Mouse (Mus musculus) E14TG2a.4 (cell line): ENCODE data around the gene Bbs9.

ENCODE experiments used
- H3K27me3 ChIP-seq: 2 replicates; pipeline ENCODE4 v1.6.1; 2014; ENCODE audit warnings: low read length, control low read depth; ENCODE audit not compliant: insufficient read depth
- H3K36me3 ChIP-seq: 2 replicates; pipeline ENCODE4 v1.6.1; 2014; ENCODE audit warnings: low read length, control low read depth; ENCODE audit not compliant: insufficient read depth
- H3K4me1 ChIP-seq: replicated peaks from 2 replicates; pipeline ENCODE4 v1.6.1; 2014; ENCODE audit warnings: low read depth, low read length, control low read depth
- H3K4me3 ChIP-seq: replicated peaks from 2 replicates; pipeline ENCODE4 v1.5.1; 2014; ENCODE audit warnings: mild to moderate bottlenecking, low read length
- H3K9me3 ChIP-seq: 2 replicates; pipeline ENCODE4 v1.6.1; 2014; ENCODE audit warnings: low read length, control low read depth
- CTCF ChIP-seq: conservative IDR thresholded peaks from 2 replicates; pipeline ENCODE4 v1.5.1; 2014; ENCODE audit warnings: low read length
- NANOG ChIP-seq: IDR thresholded peaks from 2 replicates; pipeline ENCODE4 v1.6.1; 2014; ENCODE audit warnings: borderline replicate concordance, low read length, mixed read lengths
- POU5F1 ChIP-seq: IDR thresholded peaks from 2 replicates; pipeline ENCODE4 v1.6.1; 2014; ENCODE audit warnings: low read length, borderline replicate concordance

Bbs9 gene

DNA sequence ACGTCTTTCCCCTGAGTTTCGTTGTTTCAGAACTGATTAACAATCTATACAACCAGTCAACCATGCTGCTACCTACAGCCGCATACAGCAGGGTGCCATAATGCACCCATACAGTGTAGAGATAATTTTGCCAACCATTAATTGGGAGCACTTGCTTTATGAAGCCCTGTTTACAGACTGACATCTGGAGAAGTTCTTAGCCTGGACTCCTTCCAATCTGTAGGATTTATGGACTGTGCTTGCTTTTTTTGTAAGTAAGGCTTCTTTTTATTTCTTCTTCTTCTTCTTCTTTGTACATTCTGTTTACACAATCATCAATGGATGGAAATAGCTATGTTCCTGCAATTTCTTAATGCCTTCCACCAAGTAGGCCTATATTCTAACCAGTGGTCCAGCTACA is 395.1 kb downstream of the Bbs9 start:
- H3K4me3 ChIP-seq = no peak overlapping the region
- H3K9me3 ChIP-seq = peaks cover 2% of the 10 kb centered on the region; the same call in 1 of the 2 replicates
- no peaks in the 10 kb centered on the region for H3K4me1 ChIP-seq
- no peak for TF ChIP-seq CTCF
- no peak for TF ChIP-seq POU5F1
- TF ChIP-seq NANOG = no peak
- no peaks in the 10 kb centered on the region for H3K27me3 ChIP-seq
- H3K36me3 ChIP-seq = no peaks in the 10 kb centered on the region

DNA sequence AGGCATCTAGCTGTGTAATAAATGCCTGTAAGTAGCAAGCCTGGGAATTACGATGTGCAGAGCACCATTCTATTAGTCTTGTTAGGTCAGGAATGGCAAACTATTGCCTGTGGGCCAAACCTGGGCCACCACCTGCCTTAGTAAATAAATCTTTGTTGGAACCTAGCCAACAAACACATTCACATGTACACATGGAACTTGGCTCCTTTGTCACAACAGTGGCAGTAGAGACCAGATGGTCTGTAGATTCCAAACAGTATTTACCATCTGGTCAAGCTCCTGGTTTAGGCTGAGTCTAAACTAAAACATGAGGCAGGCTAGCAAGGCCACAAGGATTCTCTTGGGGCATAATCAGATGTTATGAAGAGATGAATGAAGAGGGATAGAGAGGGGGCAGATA is 399.7 kb downstream of the Bbs9 start:
- peaks cover 3% of the 10 kb centered on the region; the same call in 1 of the 2 replicates for H3K9me3 ChIP-seq
- no peaks in the 10 kb centered on the region for H3K4me1 ChIP-seq
- TF ChIP-seq CTCF (no peak), POU5F1 (no peak), NANOG (no peak)
- H3K27me3 ChIP-seq = no peaks in the 10 kb centered on the region
- no peaks in the 10 kb centered on the region for H3K36me3 ChIP-seq
- H3K4me3 ChIP-seq = no peak overlapping the region

DNA sequence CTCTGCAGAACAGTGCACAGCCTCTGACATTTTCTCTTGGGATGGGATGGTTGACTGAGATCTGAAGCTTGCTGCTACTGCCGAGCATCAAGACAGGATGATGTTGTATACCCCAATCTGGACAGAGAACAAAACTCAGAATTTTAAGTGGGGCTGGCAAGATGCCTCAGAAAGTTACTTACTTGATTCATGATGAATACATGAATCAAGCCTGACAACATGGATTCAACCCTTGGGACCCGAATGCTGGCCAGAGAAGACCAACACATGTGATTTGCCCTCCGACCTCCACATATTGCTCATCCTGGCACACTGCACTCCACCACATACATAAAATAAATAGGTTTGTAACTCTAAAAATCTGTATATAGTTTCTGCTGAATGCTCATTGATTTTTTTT is 403.8 kb downstream of the Bbs9 start:
- Histone ChIP-seq H3K4me3 (no peak overlapping the region), H3K27me3 (no peaks in the 10 kb centered on the region), H3K9me3 (peaks cover 26% of the 10 kb centered on the region; the same call in 1 of the 2 replicates), H3K36me3 (no peaks in the 10 kb centered on the region), H3K4me1 (no peaks in the 10 kb centered on the region)
- TF ChIP-seq NANOG (no peak), POU5F1 (no peak), CTCF (no peak)

DNA sequence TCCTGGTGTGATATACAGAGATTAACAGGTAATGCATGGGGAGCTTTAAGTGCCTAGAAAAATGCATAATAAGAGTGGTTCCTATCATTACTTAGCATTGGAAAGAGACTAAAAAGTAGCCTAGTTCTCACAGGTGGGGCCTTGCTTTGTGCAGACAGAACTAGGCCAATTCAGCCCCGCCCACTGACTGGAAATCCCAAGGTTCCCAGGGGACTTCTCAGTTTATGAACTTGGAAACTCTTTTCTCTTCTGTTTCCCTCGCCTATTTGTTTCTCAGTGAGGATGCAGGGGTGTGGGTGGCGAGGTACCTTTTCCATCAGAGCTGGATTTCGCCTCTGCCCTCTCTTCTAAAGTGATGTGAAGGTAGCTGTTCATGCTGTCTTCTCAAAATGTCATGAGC is 410.8 kb downstream of the Bbs9 start:
- TF ChIP-seq CTCF = no peak
- no peak for TF ChIP-seq NANOG
- TF ChIP-seq POU5F1 = no peak
- Histone ChIP-seq H3K36me3 (no peaks in the 10 kb centered on the region), H3K27me3 (no peaks in the 10 kb centered on the region), H3K4me3 (no peak overlapping the region), H3K9me3 (peaks cover 12% of the 10 kb centered on the region; the same call in 1 of the 2 replicates), H3K4me1 (peaks cover 9% of the 10 kb centered on the region)

DNA sequence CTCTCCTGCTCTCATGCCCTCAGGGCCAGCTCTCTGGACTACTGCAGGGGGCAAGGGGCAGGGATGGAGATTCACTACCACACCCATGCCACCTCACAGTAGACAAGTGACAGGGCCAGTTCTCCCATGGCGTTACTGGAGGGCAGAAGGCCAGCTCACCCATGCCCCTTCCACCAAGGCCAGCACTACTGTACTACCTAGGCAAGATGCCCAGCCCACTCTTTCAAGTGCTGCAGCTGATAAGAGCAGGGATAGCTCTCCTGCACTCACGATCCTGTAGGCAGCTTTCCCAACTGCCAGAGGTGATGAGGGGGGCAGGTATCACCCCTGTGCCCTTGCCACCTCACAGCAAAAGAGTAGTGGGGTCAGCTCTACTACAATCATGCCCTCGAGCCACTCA is 429.9 kb downstream of the Bbs9 start:
- Histone ChIP-seq H3K27me3 (no peaks in the 10 kb centered on the region), H3K4me3 (no peak overlapping the region), H3K4me1 (0 out of 2 replicates have a peak, but pooled peaks cover 2% of the 10 kb centered on the region), H3K36me3 (no peaks in the 10 kb centered on the region), H3K9me3 (no peaks in the 10 kb centered on the region)
- TF ChIP-seq POU5F1 (no peak), NANOG (no peak), CTCF (no peak)

DNA sequence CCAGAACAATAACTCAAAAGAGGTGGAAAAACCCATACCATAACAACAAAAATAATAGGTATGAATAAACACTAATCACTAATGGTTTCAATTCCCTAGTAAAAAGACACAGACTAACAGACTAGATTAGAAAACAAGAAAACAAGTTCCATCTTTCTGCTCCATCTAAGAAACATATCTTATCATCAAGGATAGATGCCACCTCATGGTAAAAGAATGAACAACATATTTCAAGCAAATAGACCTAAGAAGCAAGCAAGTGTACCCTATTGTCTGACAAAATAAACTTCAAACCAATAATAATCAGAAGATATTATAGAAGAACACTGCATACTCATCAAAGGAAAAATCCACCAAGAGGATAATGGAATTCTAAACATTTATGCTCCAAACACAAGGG is 441.3 kb downstream of the Bbs9 start:
- Histone ChIP-seq H3K27me3 (no peaks in the 10 kb centered on the region), H3K4me1 (no peaks in the 10 kb centered on the region), H3K36me3 (no peaks in the 10 kb centered on the region), H3K4me3 (no peak overlapping the region), H3K9me3 (no peaks in the 10 kb centered on the region)
- TF ChIP-seq POU5F1 = no peak
- TF ChIP-seq NANOG = no peak
- TF ChIP-seq CTCF = no peak

DNA sequence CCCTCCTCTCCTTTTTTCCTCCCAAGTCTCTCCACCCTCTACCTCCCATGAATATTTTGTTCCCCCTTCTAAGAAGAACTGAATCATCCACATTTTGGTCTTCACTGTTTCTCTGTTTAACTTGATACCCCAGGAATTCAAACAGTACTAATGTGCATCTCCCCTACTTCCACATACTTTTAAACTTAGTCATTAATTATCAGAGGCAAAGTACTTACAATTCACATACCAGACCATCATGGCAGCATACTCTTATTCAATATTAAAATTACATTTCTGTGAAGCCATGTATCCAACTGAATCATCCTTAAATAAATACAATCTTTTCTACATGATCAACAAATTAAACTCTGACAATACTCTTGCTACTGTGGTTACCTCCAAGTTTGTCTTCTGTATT is 460.1 kb downstream of the Bbs9 start:
- Histone ChIP-seq H3K4me1 (no peaks in the 10 kb centered on the region), H3K4me3 (no peak overlapping the region), H3K27me3 (no peaks in the 10 kb centered on the region), H3K9me3 (no peaks in the 10 kb centered on the region), H3K36me3 (no peaks in the 10 kb centered on the region)
- TF ChIP-seq NANOG = no peak
